Mouse (Mus musculus) limb, embryonic 11.5 days (tissue): ENCODE measurements around the gene Btbd2. TPM values are rescaled to one million over a fixed set of nuclear protein-coding genes. Genes with fewer than 3 reads are reported as not detected.

Source experiments
- microRNA-seq: library from miRNA; unstranded; fragments of <30 nt; microRNA quantifications from one replicate; pipeline ENCODE4, GENCODE M21; 2016
- polyA plus RNA-seq: library from polyadenylated mRNA; unstranded; fragments of >200 nt; fragmentation: Nextera tagmentation; extraction: Ambion mirVana; gene quantifications from 2 replicates; pipeline ENCODE4 v1.2.1, GENCODE M21; 2014

The Btbd2 gene
- polyA plus RNA-seq, 1 experiment from 2014 or later: 67.4 TPM

Small RNAs within 50 kb of the gene (microRNA-seq; reads per million reads assigned to microRNA genes)
- gene Mir6912: not detected

Other genes starting within 250 kb of the Btbd2 start
- 232 and 248 TPM in 2 replicates for gene Tcf3, start 223.4 kb downstream of the Btbd2 start, polyA plus RNA-seq
- gene Onecut3, start 162.2 kb downstream of the Btbd2 start, polyA plus RNA-seq: not detected in 2 replicates
- 0.37 and 0.48 TPM in 2 replicates for gene Atp8b3, start 117.9 kb downstream of the Btbd2 start, polyA plus RNA-seq
- gene Rexo1, start 95.5 kb downstream of the Btbd2 start, polyA plus RNA-seq: 27.2 and 32.6 TPM in 2 replicates
- 5.7 and 6.6 TPM in 2 replicates for gene Klf16, start 79.8 kb downstream of the Btbd2 start, polyA plus RNA-seq
- 114 and 121 TPM in 2 replicates for gene Abhd17a, start 66.7 kb downstream of the Btbd2 start, polyA plus RNA-seq
- 68.8 and 73.0 TPM in 2 replicates for gene Scamp4, start 54.2 kb downstream of the Btbd2 start, polyA plus RNA-seq
- gene Adat3, start 54.2 kb downstream of the Btbd2 start, polyA plus RNA-seq: 9.7 and 9.8 TPM in 2 replicates
- gene Gm49322, start 51.0 kb downstream of the Btbd2 start, polyA plus RNA-seq: 2.1 and 2.6 TPM in 2 replicates
- 126 and 152 TPM in 2 replicates for gene Csnk1g2, start 34.2 kb downstream of the Btbd2 start, polyA plus RNA-seq
- 95.3 and 98.5 TPM in 2 replicates for gene Mknk2, start 21.0 kb upstream of the Btbd2 start, polyA plus RNA-seq
- 44.0 and 48.6 TPM in 2 replicates for gene Mob3a, start 44.9 kb upstream of the Btbd2 start, polyA plus RNA-seq
- 4.8 and 5.0 TPM in 2 replicates for gene Izumo4, start 45.1 kb upstream of the Btbd2 start, polyA plus RNA-seq
- 67.8 and 68.5 TPM in 2 replicates for gene Ap3d1, start 85.2 kb upstream of the Btbd2 start, polyA plus RNA-seq
- gene Dot1l, start 98.1 kb upstream of the Btbd2 start, polyA plus RNA-seq: 23.0 and 27.8 TPM in 2 replicates
- 122 and 130 TPM in 2 replicates for gene Sf3a2, start 141.1 kb upstream of the Btbd2 start, polyA plus RNA-seq
- gene Plekhj1, start 141.6 kb upstream of the Btbd2 start, polyA plus RNA-seq: 141 and 145 TPM in 2 replicates
- gene Amh, start 148.2 kb upstream of the Btbd2 start, polyA plus RNA-seq: not detected in 2 replicates
- gene Jsrp1, start 156.4 kb upstream of the Btbd2 start, polyA plus RNA-seq: 0.40 and 0.96 TPM in 2 replicates
- gene Oaz1, start 169.6 kb upstream of the Btbd2 start, polyA plus RNA-seq: 2,003 and 2,108 TPM in 2 replicates
- 0.33 and 0.36 TPM in 2 replicates for gene Lingo3, start 187.0 kb upstream of the Btbd2 start, polyA plus RNA-seq
- 375 and 398 TPM in 2 replicates for gene Lsm7, start 198.1 kb upstream of the Btbd2 start, polyA plus RNA-seq
- 26.8 and 28.1 TPM in 2 replicates for gene Sppl2b, start 198.2 kb upstream of the Btbd2 start, polyA plus RNA-seq
- gene Tmprss9, start 214.8 kb upstream of the Btbd2 start, polyA plus RNA-seq: not detected in 2 replicates
- 336 and 355 TPM in 2 replicates for gene Timm13, start 243.9 kb upstream of the Btbd2 start, polyA plus RNA-seq